Mouse (Mus musculus) midbrain, postnatal 0 days (tissue): ENCODE measurements around the gene Cdpf1. TPM values are rescaled to one million over a fixed set of nuclear protein-coding genes. Genes with fewer than 3 reads are reported as not detected.
A peak's percentile ranks its signal among the peaks of the same experiment; 100 is the strongest.

Source experiments
- ATAC-seq: fragments of 200-750 bp; cut with Nextera tagmentation; 2 replicates; pipeline ENCODE4 v1.8.0; 2017; ENCODE audit warnings: moderate number of reproducible peaks, mild to moderate bottlenecking, moderate TSS enrichment, moderate library complexity; ENCODE audit not compliant: low FRiP score
- DNase-seq: peaks from one replicate; pipeline ENCODE4 v3.0.0-alpha.2; 2015; ENCODE audit warnings: low spot score
- H3K27ac ChIP-seq: fragments of 300-500 bp; sonication (generic); 2 replicates; pipeline ENCODE4 v1.5.1; 2014; ENCODE audit warnings: low read depth, mild to moderate bottlenecking, low read length, mixed read lengths
- H3K27me3 ChIP-seq: fragments of 300-500 bp; sonication (generic); 2 replicates; pipeline ENCODE4 v1.6.1; 2014; ENCODE audit warnings: low read length, control low read depth, mixed read lengths; ENCODE audit not compliant: insufficient read depth
- H3K36me3 ChIP-seq: fragments of 300-500 bp; sonication (generic); 2 replicates; pipeline ENCODE4 v1.6.1; 2014; ENCODE audit warnings: low read length, control low read depth, mixed read lengths; ENCODE audit not compliant: insufficient read depth
- H3K4me1 ChIP-seq: fragments of 300-500 bp; sonication (generic); 2 replicates; pipeline ENCODE4 v1.6.1; 2014; ENCODE audit warnings: mild to moderate bottlenecking, control low read depth, antibody characterized with exemption, low read length, mixed read lengths; ENCODE audit not compliant: insufficient read depth
- H3K4me2 ChIP-seq: fragments of 300-500 bp; sonication (generic); 2 replicates; pipeline ENCODE4 v1.6.1; 2014; ENCODE audit warnings: low read depth, mild to moderate bottlenecking, low read length, mixed read lengths; ENCODE audit not compliant: poor library complexity, severe bottlenecking
- H3K4me3 ChIP-seq: fragments of 300-500 bp; sonication (generic); 2 replicates; pipeline ENCODE4 v1.5.1; 2014; ENCODE audit warnings: low read depth, mild to moderate bottlenecking, low read length, moderate library complexity
- H3K9ac ChIP-seq: fragments of 300-500 bp; sonication (generic); replicated peaks from 2 replicates; pipeline ENCODE4 v1.6.1; 2014; ENCODE audit warnings: mild to moderate bottlenecking, low read length, moderate library complexity, mixed read lengths; ENCODE audit not compliant: poor library complexity, severe bottlenecking
- H3K9me3 ChIP-seq: fragments of 300-500 bp; sonication (generic); 2 replicates; pipeline ENCODE4 v1.6.1; 2016; ENCODE audit warnings: low read length, control low read depth
- CTCF ChIP-seq: IDR thresholded peaks from 2 replicates; pipeline ENCODE4 v1.5.1; 2016; ENCODE audit warnings: antibody characterized with exemption, mild to moderate bottlenecking
- WGBS: fragments of 180-500 bp; shearing (Covaris S2); extraction: QIAGEN DNeasy Blood & Tissue Kit; methylation state at CpG from one replicate; pipeline ENCODE4 v1.1.7; 2014; 5-methylcytosine and 5-hydroxymethylcytosine counted together
- polyA plus RNA-seq: library from polyadenylated mRNA; unstranded; fragments of >200 nt; fragmentation: Nextera tagmentation; extraction: Ambion mirVana; gene quantifications from 2 replicates; pipeline ENCODE4 v1.2.1, GENCODE M21; 2015
- total RNA-seq: library from RNA; depleted of rRNA; stranded (reverse); fragments of >200 nt; gene quantifications from 2 replicates; pipeline ENCODE4 v1.2.3, GENCODE M21; 2014; rRNA removed

Cdpf1 gene
- total and polyA plus RNA-seq, 2 experiments from 2014 or later, result 16.2 to 22.8 TPM

- H3K9ac ChIP-seq, result no peak overlapping the region
- no peak for ATAC-seq
- H3K4me2 ChIP-seq, result no peak overlapping the region
- DNase-seq, result no peak
- H3K4me3 ChIP-seq, result no peak overlapping the region
- no peaks in the 10 kb centered on the region for H3K27me3 ChIP-seq
- no peaks in the 10 kb centered on the region for H3K36me3 ChIP-seq
- H3K27ac ChIP-seq, result no peak overlapping the region
- H3K4me1 ChIP-seq, result no peaks in the 10 kb centered on the region
- WGBS, result 96% methylated on average over 8 of the region's 8 CpGs
- no peak for TF ChIP-seq CTCF
- no peaks in the 10 kb centered on the region for H3K9me3 ChIP-seq
These were observed 42.5 kb downstream of the Cdpf1 start for GRCm38 (mm10) chr15:85768991-85769390.

- TF ChIP-seq CTCF, result no peak
- H3K4me2 ChIP-seq, result no peak overlapping the region
- WGBS, result 92% methylated on average over 5 of the region's 5 CpGs
- no peaks in the 10 kb centered on the region for H3K4me1 ChIP-seq
- no peaks in the 10 kb centered on the region for H3K27me3 ChIP-seq
- no peak overlapping the region for H3K27ac ChIP-seq
- no peak overlapping the region for H3K4me3 ChIP-seq
- no peaks in the 10 kb centered on the region for H3K36me3 ChIP-seq
- H3K9me3 ChIP-seq, result no peaks in the 10 kb centered on the region
- no peak overlapping the region for H3K9ac ChIP-seq
- DNase-seq, result no peak
- ATAC-seq, result no peak
These were observed 44.8 kb downstream of the Cdpf1 start for GRCm38 (mm10) chr15:85766677-85767076.

- Histone ChIP-seq H3K27ac (no peak overlapping the region), H3K4me3 (no peak overlapping the region), H3K9ac (no peak overlapping the region), H3K27me3 (no peaks in the 10 kb centered on the region), H3K36me3 (no peaks in the 10 kb centered on the region), H3K9me3 (no peaks in the 10 kb centered on the region), H3K4me2 (no peak overlapping the region), H3K4me1 (no peaks in the 10 kb centered on the region)
- TF ChIP-seq CTCF, result no peak
- ATAC-seq, result no peak
- no peak for DNase-seq
- 64% methylated on average over 3 of the region's 3 CpGs for WGBS
These were observed 46.5 kb downstream of the Cdpf1 start for GRCm38 (mm10) chr15:85765022-85765421.

- H3K9me3 ChIP-seq, result no peaks in the 10 kb centered on the region
These were observed 48.7 kb downstream of the Cdpf1 start for GRCm38 (mm10) chr15:85762761-85763160.

GRCm38 (mm10) chr15:85757768-85758167 lies 53.7 kb downstream of the Cdpf1 start:
- Histone ChIP-seq H3K9ac (no peak overlapping the region), H3K4me1 (no peaks in the 10 kb centered on the region), H3K9me3 (no peaks in the 10 kb centered on the region), H3K4me3 (no peak overlapping the region), H3K36me3 (no peaks in the 10 kb centered on the region), H3K27ac (no peak overlapping the region), H3K4me2 (no peak overlapping the region), H3K27me3 (no peaks in the 10 kb centered on the region)
- no peak for ATAC-seq
- 96% methylated on average over 3 of the region's 3 CpGs for WGBS
- DNase-seq, result no peak
- TF ChIP-seq CTCF, result peak; percentile 41

More at GRCm38 (mm10) chr15:85762761-85763160, 48.7 kb downstream of the Cdpf1 start:
- Histone ChIP-seq H3K9ac (no peak overlapping the region), H3K36me3 (no peaks in the 10 kb centered on the region), H3K27ac (no peak overlapping the region), H3K4me3 (no peak overlapping the region), H3K27me3 (no peaks in the 10 kb centered on the region), H3K4me1 (no peaks in the 10 kb centered on the region), H3K4me2 (no peak overlapping the region)
- DNase-seq, result no peak
- no peak for TF ChIP-seq CTCF
- WGBS, result 79% methylated on average over 4 of the region's 4 CpGs
- no peak for ATAC-seq

Other genes starting within 250 kb of the Cdpf1 start
- gene Wnt7b, start 229.2 kb downstream of the Cdpf1 start, total RNA-seq, result 26.3 and 34.3 TPM in 2 replicates
- gene Wnt7b, start 229.2 kb downstream of the Cdpf1 start, polyA plus RNA-seq, result 19.0 and 19.5 TPM in 2 replicates
- 1.6 TPM in 2 replicates for gene Ppara, start 76.7 kb downstream of the Cdpf1 start, total RNA-seq
- 0.86 and 2.8 TPM in 2 replicates for gene Ppara, start 76.7 kb downstream of the Cdpf1 start, polyA plus RNA-seq
- gene Pkdrej, start 10.0 kb upstream of the Cdpf1 start, total RNA-seq, result 0.33 and 0.57 TPM in 2 replicates
- gene Pkdrej, start 10.0 kb upstream of the Cdpf1 start, polyA plus RNA-seq, result 0.06 and 0.16 TPM in 2 replicates
- gene Ttc38, start 20.6 kb upstream of the Cdpf1 start, total RNA-seq, result 3.8 and 19.1 TPM in 2 replicates
- gene Ttc38, start 20.6 kb upstream of the Cdpf1 start, polyA plus RNA-seq, result 2.2 and 3.1 TPM in 2 replicates
- 2.4 and 3.2 TPM in 2 replicates for gene Gtse1, start 48.0 kb upstream of the Cdpf1 start, total RNA-seq
- gene Gtse1, start 48.0 kb upstream of the Cdpf1 start, polyA plus RNA-seq, result 1.8 and 1.9 TPM in 2 replicates
- 22.7 and 27.6 TPM in 2 replicates for gene Trmu, start 67.6 kb upstream of the Cdpf1 start, total RNA-seq
- gene Trmu, start 67.6 kb upstream of the Cdpf1 start, polyA plus RNA-seq, result 37.0 and 41.4 TPM in 2 replicates
- gene Celsr1, start 222.1 kb upstream of the Cdpf1 start, total RNA-seq, result 13.7 and 15.0 TPM in 2 replicates
- 0.60 and 0.79 TPM in 2 replicates for gene Celsr1, start 222.1 kb upstream of the Cdpf1 start, polyA plus RNA-seq
- 43.4 and 47.6 TPM in 2 replicates for gene Gramd4, start 246.0 kb upstream of the Cdpf1 start, total RNA-seq
- 21.5 and 22.5 TPM in 2 replicates for gene Gramd4, start 246.0 kb upstream of the Cdpf1 start, polyA plus RNA-seq